Mouse (Mus musculus) gastrocnemius, postnatal 4 days (tissue): Measurements from ENCODE around the gene Nnat. TPM values are rescaled to one million over a fixed set of nuclear protein-coding genes. Genes with fewer than 3 reads are reported as not detected.

Source experiments
- DNase-seq, 2 experiments: peaks; one replicate each; pipeline ENCODE4 v3.0.0; 2021 to 2022; ENCODE audit warnings: low spot score in 2 of 2, mixed read lengths in 2 of 2
- long read RNA-seq, 2 experiments: library from polyadenylated mRNA; stranded (forward); transcript quantifications; one replicate each; pipeline ENCODE4 v2.0.0; 2021
- total RNA-seq, 2 experiments: library from RNA; stranded (reverse); gene quantifications; 2 replicates each; pipeline ENCODE4 v1.2.3; 2021

Nnat gene
- total RNA-seq = 10 to 100 TPM; 20.2 to 41.1 TPM
- long read RNA-seq, experiment 1, transcript Nnat-202 (3 exons, 1,213 nt) = major isoform, 10 of 35 reads
- long read RNA-seq, experiment 1, partial matches to known transcripts = 0 of 35 reads
- long read RNA-seq, experiment 1, other reads (novel, unspliced or antisense) = 22 of 35 reads
- long read RNA-seq, experiment 2, partial matches to known transcripts = 0 of 19 reads
- long read RNA-seq, experiment 2, other reads (novel, unspliced or antisense) = 17 of 19 reads

DNA sequence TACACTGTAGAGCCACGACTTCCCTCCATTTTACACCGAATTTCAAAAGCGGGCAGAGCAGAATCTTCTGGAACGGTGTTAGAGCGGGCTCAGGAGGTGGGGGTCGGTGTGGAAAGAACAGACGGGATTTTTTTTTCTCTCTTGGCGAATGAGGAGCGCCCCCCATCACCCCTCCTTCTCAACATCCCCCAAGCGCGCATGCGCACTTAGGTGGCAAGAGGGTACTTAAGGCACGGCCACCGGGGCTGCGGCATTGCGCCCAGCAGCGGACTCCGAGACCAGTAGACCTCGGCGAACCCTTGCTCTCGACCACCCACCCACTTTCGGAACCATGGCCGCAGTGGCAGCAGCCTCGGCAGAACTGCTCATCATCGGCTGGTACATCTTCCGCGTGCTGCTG lies at the start of gene Nnat:
TSS of gene Nnat (plus strand) at position 221 of the 400 bp plus-strand sequence.
- DNase-seq = no peak

DNA sequence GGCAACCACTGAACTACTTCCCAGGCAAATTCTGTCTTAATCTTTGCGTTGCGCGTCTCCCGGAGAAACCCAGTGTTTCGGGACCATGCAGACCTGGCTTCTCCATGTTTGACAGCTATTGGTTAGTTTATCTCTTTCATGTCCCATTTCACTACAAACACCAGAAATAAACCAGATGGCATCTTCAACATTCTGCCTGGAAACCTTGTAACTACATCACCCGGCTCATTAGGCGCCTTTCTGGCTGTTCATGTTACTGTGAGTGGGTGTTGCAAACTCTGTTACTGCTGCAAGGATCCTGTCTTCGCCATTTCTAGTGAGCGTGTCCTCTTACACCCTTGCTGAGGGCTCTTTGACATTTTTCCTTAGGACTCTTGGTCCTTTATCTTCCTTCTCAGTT lies 47.0 kb upstream of the Nnat start:
- DNase-seq = no peak

DNA sequence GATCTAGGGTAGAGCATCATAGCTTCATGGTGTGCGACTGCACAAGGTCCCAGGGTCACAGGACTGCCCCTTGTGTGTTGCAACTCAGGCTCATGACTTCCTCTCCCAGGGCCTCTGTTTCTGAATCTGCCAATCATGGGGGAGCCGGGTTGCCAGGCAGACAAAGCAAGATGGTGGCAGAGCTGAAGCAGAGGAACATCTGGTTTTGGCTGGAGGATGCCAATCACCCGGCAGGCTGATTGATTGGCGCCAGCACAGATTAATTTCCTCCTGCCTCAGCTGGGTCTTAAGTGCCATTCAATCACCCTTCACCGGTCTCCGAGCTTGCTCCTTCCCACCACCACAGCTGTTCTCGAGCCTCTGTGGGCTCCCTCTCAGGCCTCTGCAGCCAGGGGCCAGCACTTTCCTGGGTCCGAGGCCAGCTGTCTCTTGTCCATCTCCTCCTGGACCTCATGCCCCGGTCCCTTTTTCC lies 46.1 kb upstream of the Nnat start:
- DNase-seq = no peak

DNA sequence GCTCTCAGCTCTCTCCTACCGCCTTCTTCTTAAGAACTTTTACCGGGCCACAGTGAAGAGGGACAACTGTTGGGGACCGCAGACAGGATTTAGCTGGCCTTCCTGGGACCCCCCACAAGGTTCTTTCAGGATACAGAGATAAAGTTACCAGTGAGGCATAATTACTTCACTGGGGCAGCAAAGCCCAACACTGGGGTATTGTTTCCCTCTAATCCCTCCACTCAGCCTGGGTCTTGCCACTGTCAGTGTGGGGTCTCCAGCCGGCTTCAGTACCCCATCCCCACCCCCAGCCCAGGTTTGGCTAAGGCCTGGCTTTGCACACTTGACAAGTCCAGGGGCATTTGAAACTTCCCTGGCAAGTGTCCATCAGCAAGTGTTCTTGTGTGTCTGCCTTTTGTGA lies 45.5 kb upstream of the Nnat start:
- no peak for DNase-seq

GRCm38 (mm10) chr2:157517526-157517925 lies 42.4 kb upstream of the Nnat start:
- no peak for DNase-seq

GRCm38 (mm10) chr2:157518451-157518850 lies 41.4 kb upstream of the Nnat start:
- no peak for DNase-seq

DNA sequence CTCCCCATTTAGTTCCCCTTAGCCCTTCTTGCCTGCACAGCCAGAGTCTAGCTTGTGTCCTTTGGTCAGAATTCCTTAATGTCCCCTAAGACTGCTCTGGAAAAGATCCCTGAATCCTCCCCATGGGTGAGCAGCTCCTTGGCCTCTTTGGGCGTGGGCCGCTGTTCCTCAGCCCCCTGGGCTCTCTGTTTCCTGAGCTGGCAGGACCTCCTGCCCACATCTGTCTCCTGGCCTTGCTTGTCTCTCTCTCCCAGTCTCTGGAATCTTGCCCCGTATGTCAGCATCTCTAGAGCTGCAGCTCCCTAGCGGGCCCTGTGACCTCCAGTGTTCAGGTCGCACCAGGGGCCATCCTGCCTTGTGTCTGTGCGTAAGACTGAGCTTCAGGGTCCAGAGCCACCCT lies 40.4 kb upstream of the Nnat start:
- DNase-seq = no peak

DNA sequence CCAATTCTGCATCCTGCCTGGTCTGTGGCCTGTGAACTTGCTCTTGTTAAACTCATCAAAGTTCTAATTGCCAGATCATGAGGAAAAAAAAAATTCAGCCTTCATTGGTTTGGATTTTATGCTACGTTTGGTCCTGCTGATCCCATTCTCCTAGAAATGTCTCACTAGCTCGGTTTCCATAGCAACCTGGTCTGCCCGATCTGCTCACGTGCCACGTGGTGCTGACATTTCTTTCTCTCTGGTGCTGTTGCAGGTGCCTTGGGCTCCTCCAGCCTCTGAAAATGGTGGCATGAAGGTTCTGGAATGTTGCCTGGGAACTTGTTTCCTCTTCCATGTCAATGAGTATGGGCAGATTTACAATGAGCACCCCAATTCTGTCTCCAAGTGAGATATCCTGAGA lies 39.4 kb upstream of the Nnat start:
- DNase-seq = no peak

DNA sequence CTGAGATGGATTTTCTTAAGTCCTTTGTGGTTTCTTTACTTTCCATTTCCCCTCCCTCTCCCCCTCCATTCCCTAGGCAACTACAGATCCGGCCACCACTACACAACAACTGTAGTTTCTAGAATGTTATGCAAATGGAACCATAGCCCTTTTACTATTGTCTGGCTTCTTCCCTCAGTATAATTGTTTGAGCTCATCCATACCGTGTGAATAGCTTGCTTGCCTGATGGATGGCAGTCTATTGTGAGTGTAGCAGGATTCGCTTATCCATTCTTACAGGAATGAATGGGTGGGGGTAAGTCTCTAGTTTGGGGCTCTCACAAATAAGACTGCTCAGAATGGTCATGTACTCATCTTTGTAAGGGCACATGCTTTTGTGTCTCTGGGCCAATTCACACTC lies 37.3 kb upstream of the Nnat start:
- no peak for DNase-seq

DNA sequence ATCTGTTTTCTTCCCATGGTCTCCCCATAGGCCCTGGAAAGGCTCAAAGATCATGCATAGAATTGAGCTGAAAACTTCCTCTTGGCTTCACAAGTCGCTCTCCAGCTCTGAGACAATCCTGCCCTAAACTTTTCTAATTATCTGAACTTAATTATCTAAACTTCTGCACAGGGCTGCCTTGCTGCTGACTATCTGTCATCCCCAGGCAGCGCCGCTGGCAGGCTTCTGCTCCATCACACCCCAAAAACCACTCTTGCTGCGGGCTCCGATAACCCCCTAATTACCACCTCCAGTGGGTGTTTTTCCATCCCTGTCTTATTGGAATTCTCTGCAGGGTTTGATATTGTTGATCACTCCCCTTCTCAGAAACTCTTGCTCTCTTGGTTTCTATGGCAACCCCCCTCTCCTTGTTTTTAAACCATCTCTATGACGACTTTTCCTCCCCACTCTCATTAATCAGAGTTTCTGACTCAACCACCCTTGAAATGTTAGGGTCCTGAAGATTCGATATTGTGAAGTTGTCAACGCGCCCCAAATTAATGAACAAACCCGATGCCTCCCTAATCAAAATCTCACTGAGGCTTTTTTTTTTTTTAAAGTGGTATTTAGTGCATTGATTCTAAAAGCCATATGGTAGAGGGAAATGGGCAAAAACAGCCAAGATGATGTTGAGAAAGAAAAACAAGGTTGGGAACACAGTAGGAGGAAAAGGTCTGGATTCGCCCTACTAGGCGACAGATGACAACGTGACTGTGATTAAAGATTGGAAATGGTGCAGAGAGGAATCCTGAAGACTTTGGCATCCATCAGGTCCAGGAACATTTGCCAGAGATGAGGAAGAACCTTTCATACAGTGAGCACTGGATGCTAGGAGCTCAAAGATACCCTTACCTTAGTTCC lies 29.6 kb upstream of the Nnat start:
- DNase-seq = no peak

GRCm38 (mm10) chr2:157531681-157532426 lies 28.0 kb upstream of the Nnat start:
- no peak for DNase-seq

- no peak for DNase-seq
Observed at GRCm38 (mm10) chr2:157534163-157534562, 25.7 kb upstream of the Nnat start.

GRCm38 (mm10) chr2:157536476-157537081 lies 23.3 kb upstream of the Nnat start:
- DNase-seq = no peak

GRCm38 (mm10) chr2:157537118-157537517 lies 22.8 kb upstream of the Nnat start:
- DNase-seq = no peak

GRCm38 (mm10) chr2:157540073-157540952 lies 19.6 kb upstream of the Nnat start:
- peak in 1 of 2 experiments; percentile 48 for DNase-seq

DNA sequence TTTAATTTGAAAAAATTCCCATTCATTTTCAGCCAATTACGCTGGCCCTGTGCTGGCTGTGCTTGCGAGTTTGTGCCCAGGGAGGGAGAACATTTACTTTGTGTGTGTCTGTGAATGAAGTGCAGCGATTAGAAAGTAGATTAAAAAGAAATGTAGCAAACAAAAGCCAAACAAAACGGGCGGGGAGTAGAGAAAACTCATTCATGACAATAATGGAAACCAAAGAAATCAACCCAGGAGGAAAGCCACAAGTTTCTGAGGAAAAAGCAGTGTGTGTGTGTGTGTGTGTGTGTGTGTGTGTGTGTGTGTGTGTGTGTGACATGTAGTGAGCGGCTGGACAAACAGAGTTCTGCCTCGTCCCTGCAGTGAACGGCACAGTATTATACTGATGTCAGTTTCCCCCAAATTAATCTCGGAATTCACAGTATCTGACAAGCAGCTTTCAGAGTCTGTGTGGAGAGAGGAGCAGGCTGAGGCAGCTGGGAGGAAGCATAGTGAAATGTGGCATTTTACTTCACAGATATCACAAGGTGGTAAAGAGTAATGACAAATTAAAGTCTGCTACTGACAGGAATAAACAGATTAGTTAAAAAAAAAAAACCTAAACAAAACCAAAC lies 18.8 kb upstream of the Nnat start:
- DNase-seq = no peak

DNA sequence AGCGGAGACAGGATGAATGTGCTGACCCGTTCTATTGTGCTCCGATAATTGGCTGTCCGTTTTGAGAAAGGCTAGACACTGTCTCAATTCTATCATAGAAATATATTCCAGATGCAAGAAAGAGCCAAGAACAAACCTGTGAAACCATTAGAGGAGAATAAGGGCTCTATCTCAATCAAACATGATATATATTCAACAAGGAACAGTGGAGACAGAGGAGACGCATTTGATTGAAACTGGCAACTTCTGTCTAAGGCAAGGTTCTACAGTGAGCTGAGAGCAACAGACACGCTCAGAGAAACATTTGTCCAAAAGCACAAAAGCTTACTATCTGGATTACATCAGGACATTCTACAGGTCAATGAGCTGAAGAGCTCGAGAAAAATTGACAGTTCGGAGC lies 18.2 kb upstream of the Nnat start:
- no peak for DNase-seq

- DNase-seq = no peak
Observed at GRCm38 (mm10) chr2:157542415-157542814, 17.5 kb upstream of the Nnat start.

DNA sequence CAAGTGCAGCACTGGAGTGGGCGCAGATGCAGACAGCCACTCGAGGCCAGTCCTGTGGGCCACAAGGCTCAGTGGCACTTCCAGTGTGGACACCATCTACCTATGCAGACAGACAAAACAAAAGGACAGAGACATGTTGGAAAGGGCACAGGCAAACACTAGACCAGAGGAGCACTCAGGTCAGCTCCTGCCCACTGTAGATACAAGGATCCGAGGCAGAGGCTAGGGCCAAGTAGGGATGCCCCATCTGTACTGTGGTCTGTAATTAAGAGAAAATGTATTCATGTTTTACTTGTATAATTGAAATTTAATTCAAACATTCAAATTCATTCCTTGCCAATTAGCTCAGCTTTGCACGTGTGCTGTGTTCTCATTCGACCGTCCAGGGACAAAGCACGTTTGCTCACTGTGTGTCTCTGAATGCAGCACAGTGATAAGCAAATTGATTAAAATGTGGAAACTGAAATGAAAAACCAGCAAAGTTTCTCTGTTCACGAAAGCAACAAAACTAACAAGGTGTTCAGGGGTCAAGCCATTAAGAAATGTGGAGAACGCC lies 15.5 kb upstream of the Nnat start:
- DNase-seq = no peak

DNA sequence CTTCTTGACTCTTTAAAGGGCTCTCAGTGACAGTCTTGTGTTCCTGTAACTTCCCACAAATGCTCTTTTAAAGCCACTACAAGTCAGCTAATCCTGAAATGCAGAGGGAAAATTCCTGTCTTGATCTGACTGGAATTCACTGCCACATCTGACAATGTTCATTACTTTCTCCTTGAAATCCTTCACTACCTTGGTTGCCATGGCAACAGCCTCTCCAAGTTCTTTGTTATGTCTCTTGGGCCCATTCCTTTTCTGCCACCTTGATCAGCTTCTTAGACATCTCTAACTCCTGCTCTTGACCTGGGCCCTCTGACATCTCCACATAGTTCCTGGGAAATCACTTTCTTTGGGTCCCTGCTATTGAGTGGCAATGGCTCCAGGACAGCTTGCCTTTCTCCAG lies 13.2 kb upstream of the Nnat start:
- DNase-seq = no peak
